Mouse (Mus musculus) thymus, adult 2 months (tissue): Measurements from ENCODE around the gene Gli2.

Experiments used
- CTCF ChIP-seq: fragments of 200-500 bp; IDR thresholded peaks from 2 replicates; pipeline ENCODE4 v1.5.1; 2012; ENCODE audit warnings: mild to moderate bottlenecking, control low read depth, low read length, moderate library complexity, borderline replicate concordance; ENCODE audit not compliant: control insufficient read depth, poor library complexity, insufficient read depth; ENCODE audit errors: extremely low read depth
- POLR2A ChIP-seq: fragments of 200-500 bp; IDR thresholded peaks from 2 replicates; pipeline ENCODE4 v1.6.1; 2012; ENCODE audit warnings: mild to moderate bottlenecking, low read length, control low read depth, moderate library complexity; ENCODE audit not compliant: control insufficient read depth, poor library complexity, insufficient read depth; ENCODE audit errors: extremely low read depth

GRCm38 (mm10) chr1:118987538-118987937 is 65.9 kb downstream of the Gli2 start:
- no peak for TF ChIP-seq POLR2A
- no peak for TF ChIP-seq CTCF
